Mouse (Mus musculus) intestine, postnatal 0 days (tissue): Measurements from ENCODE around the gene Fkbp5. TPM values are rescaled to one million over a fixed set of nuclear protein-coding genes. Genes with fewer than 3 reads are reported as not detected.

ENCODE experiments used
- ATAC-seq: fragments of 200-750 bp; cut with Nextera tagmentation; 2 replicates; pipeline ENCODE4 v1.8.0; 2017; ENCODE audit warnings: mild to moderate bottlenecking, moderate TSS enrichment, moderate library complexity
- H3K27ac ChIP-seq: fragments of 300-500 bp; sonication (generic); 2 replicates; pipeline ENCODE4 v1.5.1; 2014; ENCODE audit warnings: mild to moderate bottlenecking, low read depth, low read length, moderate library complexity
- H3K27me3 ChIP-seq: fragments of 300-500 bp; sonication (generic); replicated peaks from 2 replicates; pipeline ENCODE4 v1.6.1; 2014; ENCODE audit warnings: low read length, mixed read lengths; ENCODE audit not compliant: control insufficient read depth, insufficient read depth
- H3K36me3 ChIP-seq: fragments of 300-500 bp; sonication (generic); 2 replicates; pipeline ENCODE4 v1.6.1; 2014; ENCODE audit warnings: mild to moderate bottlenecking, moderate library complexity; ENCODE audit not compliant: control insufficient read depth, insufficient read depth
- H3K4me1 ChIP-seq: fragments of 300-500 bp; sonication (generic); replicated peaks from 2 replicates; pipeline ENCODE4 v1.6.1; 2014; ENCODE audit warnings: antibody characterized with exemption, low read length, mixed read lengths; ENCODE audit not compliant: control insufficient read depth, insufficient read depth
- H3K4me2 ChIP-seq: fragments of 300-500 bp; sonication (generic); replicated peaks from 2 replicates; pipeline ENCODE4 v1.6.1; 2014; ENCODE audit warnings: low read depth, mild to moderate bottlenecking, moderate library complexity
- H3K4me3 ChIP-seq: fragments of 300-500 bp; sonication (generic); 2 replicates; pipeline ENCODE4 v1.5.1; 2014; ENCODE audit warnings: low read depth, low read length
- H3K9ac ChIP-seq: fragments of 300-500 bp; sonication (generic); 2 replicates; pipeline ENCODE4 v1.6.1; 2014; ENCODE audit warnings: mild to moderate bottlenecking, low read depth, low read length
- H3K9me3 ChIP-seq: fragments of 300-500 bp; sonication (generic); 2 replicates; pipeline ENCODE4 v1.6.1; 2016; ENCODE audit warnings: mixed run types; ENCODE audit not compliant: control insufficient read depth
- CTCF ChIP-seq: sonication (generic); IDR thresholded peaks from 2 replicates; pipeline ENCODE4 v1.5.1; 2016; ENCODE audit warnings: low read depth, mild to moderate bottlenecking, control low read depth, antibody characterized with exemption, moderate library complexity
- WGBS: fragments of 180-500 bp; shearing (Covaris S2); extraction: QIAGEN DNeasy Blood & Tissue Kit; methylation state at CpG from one replicate; pipeline ENCODE4 v1.1.7; 2014; 5-methylcytosine and 5-hydroxymethylcytosine counted together
- polyA plus RNA-seq: library from polyadenylated mRNA; unstranded; fragments of >200 nt; fragmentation: Nextera tagmentation; extraction: Ambion mirVana; gene quantifications from 2 replicates; pipeline ENCODE4 v1.2.1, GENCODE M21; 2015

Gene Fkbp5
- polyA plus RNA-seq, 1 experiment from 2014 or later: 10.1 TPM

DNA sequence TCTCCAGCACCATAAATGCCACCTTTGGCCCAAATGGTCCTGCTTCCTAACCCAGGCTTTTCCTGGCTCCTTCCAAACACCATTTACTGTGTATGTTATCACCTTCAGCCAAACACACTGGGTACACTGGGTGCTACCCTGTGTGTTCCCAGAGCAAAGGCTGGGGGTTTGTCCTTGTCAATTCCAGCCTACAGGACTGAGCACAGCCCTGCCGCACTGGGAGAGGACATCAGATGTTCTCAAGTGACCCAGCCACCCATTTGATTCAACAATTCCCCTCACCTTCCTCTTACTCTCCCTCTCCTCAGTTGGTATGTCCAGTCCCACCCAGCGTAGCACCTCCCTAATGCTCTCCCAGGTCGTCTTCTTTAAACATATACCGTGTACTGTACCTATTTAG is 3.2 kb upstream of the Fkbp5 start:
- 55% methylated on average over 4 of the region's 4 CpGs for whole genome bisulfite sequencing
- Histone ChIP-seq H3K9me3 (no peaks in the 10 kb centered on the region), H3K4me1 (peaks cover 12% of the 10 kb centered on the region; the same call in 1 of the 2 replicates), H3K4me2 (peak overlapping the region; percentile 21), H3K9ac (no peak overlapping the region), H3K36me3 (no peaks in the 10 kb centered on the region), H3K27ac (peak overlapping the region; percentile 86), H3K4me3 (no peak overlapping the region), H3K27me3 (no peaks in the 10 kb centered on the region)
- no peak for ATAC-seq
- no peak for TF ChIP-seq CTCF

DNA sequence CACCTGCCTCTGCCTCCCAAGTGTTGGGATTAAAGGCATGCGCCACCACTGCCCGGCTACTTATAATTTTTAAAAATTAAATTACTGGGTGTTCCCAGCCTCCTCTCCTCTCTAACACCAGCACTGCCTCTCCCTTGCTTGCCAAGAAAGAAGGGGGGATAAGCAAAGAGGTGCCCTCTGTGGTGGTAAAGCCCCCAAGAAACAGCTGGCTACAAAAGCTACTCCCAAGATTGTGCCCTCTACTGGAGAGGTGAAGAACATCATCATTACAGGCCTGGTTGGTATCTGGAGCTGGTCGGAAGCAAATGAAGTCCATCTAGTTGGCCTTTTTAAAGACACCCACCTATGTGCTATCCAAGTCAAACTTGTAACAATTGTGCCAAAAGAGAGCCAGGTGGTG is 2.5 kb upstream of the Fkbp5 start:
- H3K4me3 ChIP-seq: no peak overlapping the region
- no peaks in the 10 kb centered on the region for H3K9me3 ChIP-seq
- H3K36me3 ChIP-seq: no peaks in the 10 kb centered on the region
- H3K4me1 ChIP-seq: peaks cover 12% of the 10 kb centered on the region; the same call in 1 of the 2 replicates
- 0 out of 2 replicates have a peak overlapping the region, but pooled peaks have one; percentile 86 for H3K27ac ChIP-seq
- no peaks in the 10 kb centered on the region for H3K27me3 ChIP-seq
- no peak overlapping the region for H3K9ac ChIP-seq
- peak; percentile 74 for TF ChIP-seq CTCF
- H3K4me2 ChIP-seq: no peak overlapping the region
- ATAC-seq: no peak
- 90% methylated on average over 3 of the region's 3 CpGs for WGBS

DNA sequence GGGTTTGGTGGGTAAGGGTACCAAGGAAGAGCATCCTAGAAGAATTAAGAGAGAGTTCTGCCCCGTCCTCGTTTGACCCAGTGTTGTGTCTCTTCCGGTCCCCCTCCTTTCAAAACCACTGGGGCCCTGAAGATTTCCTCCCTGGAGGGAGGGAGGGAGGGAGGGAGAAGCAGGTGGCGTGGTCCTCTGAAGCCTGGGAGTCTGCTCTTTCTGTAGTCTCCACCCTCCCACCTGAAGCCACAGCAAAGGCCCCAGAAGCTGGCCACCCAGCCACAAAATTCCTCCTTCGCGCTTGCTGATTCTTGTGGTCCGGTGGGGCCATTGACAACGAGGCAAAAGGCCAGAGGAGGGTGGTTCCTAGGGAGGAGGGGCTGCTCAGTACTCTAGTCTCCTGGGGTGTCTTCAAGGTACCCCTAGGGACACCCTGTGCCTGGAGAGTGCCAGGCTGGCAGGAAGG is 1.3 kb upstream of the Fkbp5 start:
- Histone ChIP-seq H3K4me1 (peaks cover 12% of the 10 kb centered on the region; the same call in 1 of the 2 replicates), H3K9me3 (no peaks in the 10 kb centered on the region), H3K4me2 (peak overlapping the region; percentile 68), H3K9ac (peak overlapping the region; percentile 67; the same call in 1 of the 2 replicates), H3K36me3 (no peaks in the 10 kb centered on the region), H3K27ac (peak overlapping the region; percentile 92), H3K4me3 (peak overlapping the region; percentile 36), H3K27me3 (no peaks in the 10 kb centered on the region)
- ATAC-seq: no peak
- no peak for TF ChIP-seq CTCF
- WGBS: 28% methylated on average over 8 of the region's 8 CpGs

DNA sequence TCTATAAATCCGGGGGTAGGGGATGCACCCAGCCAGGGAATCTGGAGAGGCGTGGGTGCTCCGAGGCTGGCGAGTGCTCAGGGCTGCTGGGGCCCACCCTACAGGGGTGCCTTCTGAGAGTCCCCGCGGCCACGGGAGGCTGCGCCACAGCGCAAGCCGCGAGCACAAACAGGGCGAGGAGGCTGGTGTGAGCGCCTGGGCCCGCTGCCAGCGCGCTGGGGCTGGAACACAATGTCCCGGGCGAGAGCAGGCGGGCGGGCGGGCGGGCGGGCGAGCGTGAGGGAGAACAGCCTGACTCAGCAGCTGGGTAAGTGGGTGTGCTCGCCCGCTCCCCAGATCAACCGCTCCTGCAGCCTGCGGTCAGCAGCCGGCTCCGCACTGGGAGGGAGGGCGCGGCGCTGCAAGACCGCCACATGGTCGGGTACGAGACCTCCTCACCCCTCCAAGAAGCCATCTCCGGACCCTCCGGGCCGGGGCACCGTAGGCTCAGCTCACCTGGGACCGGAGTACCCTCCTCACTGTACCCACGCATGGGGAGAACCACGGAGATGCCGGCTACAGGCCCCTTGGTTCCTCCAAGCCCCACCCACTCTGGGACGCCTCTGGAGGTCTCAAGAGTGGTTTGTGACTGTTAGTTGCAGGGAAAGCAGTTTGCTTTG is 758 bp upstream of the Fkbp5 start:
- Histone ChIP-seq H3K9ac (peak overlapping the region; percentile 67), H3K4me1 (peaks cover 12% of the 10 kb centered on the region; the same call in 1 of the 2 replicates), H3K4me3 (peak overlapping the region; percentile 36), H3K4me2 (peak overlapping the region; percentile 68), H3K9me3 (no peaks in the 10 kb centered on the region), H3K27me3 (no peaks in the 10 kb centered on the region), H3K36me3 (no peaks in the 10 kb centered on the region), H3K27ac (peak overlapping the region; percentile 92)
- under 1% methylated on average over 40 of the region's 46 CpGs for WGBS
- TF ChIP-seq CTCF: no peak
- peak; percentile 63 for ATAC-seq

DNA sequence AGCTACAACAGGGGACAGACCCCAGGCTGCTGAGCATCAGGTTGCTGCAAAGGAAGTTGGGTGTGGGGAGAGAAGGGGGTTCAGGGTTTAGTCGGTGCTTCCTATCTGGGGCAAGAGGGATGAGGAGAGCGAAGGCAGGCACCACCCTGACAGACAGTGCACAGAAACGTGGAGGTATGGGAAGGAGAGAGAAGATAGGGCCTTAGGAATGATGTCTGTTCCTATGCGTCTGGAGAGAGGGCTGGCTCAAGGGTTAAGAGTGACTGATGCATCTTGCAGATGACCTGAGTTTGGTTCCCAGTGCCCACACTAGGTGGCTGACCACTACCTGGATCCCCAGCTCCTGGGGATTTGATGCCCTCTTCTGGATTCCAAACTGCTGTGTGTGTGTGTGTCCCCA is 446 bp downstream of the Fkbp5 start:
- 66% methylated on average over 4 of the region's 4 CpGs for WGBS
- Histone ChIP-seq H3K36me3 (no peaks in the 10 kb centered on the region), H3K4me1 (peaks cover 22% of the 10 kb centered on the region; the same call in 1 of the 2 replicates), H3K27ac (0 out of 2 replicates have a peak overlapping the region, but pooled peaks have one; percentile 3), H3K27me3 (no peaks in the 10 kb centered on the region), H3K9ac (no peak overlapping the region; the same call in 1 of the 2 replicates), H3K4me2 (peak overlapping the region; percentile 68), H3K4me3 (no peak overlapping the region), H3K9me3 (no peaks in the 10 kb centered on the region)
- TF ChIP-seq CTCF: 0 out of 2 replicates have a peak, but pooled peaks have one; percentile 27
- no peak for ATAC-seq

DNA sequence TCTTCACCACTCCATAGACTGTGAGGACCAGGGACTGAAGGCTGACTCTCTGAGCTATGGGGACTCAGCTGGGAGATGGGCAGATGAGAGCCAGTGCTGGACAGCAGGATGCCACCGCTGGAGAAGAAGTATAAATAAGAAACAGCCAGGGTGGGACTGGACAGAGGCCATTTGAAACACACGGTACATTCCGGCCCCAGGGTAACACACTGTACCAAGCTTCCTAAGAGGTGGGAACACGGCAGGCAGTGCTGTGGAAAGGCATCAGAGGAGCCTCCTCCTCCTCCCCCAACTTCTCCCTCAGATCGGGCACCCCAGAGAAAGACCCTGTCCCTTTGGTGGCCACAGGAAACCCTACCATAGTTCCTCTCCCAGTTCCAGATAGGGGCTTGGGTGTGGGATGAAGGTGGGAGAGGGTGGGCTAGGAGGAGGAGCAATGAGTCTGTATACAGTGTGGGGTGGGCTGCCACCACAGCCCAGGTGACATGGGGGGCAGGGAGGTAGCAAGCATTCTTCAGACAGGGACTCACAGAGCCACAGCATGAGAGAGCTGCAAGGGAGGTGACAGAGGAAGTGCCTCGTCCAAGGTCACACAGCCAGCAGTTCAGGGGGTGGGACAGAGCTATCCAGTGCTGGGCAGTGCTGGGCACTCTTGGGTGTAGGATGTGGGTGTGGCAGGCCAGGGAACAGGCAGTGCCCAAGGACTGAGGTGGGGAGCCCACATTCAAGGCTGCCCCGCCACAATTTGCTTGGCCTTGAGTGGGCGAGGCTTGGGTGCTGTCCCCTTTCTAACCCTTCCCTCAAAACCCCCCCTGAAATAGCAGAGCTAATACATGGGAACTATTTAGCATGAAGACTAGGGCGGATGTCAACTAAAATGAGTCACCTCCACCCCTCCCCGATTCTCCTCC is 1.6 kb downstream of the Fkbp5 start:
- no peak overlapping the region for H3K4me3 ChIP-seq
- H3K4me2 ChIP-seq: no peak overlapping the region; the same call in 1 of the 2 replicates
- 0 out of 2 replicates have a peak overlapping the region, but pooled peaks have one; percentile 3 for H3K9ac ChIP-seq
- TF ChIP-seq CTCF: no peak
- 51% methylated on average over 10 of the region's 10 CpGs for WGBS
- H3K27ac ChIP-seq: no peak overlapping the region; the same call in 1 of the 2 replicates
- no peaks in the 10 kb centered on the region for H3K9me3 ChIP-seq
- H3K36me3 ChIP-seq: no peaks in the 10 kb centered on the region
- peak; percentile 40 for ATAC-seq
- H3K27me3 ChIP-seq: no peaks in the 10 kb centered on the region
- H3K4me1 ChIP-seq: peaks cover 23% of the 10 kb centered on the region; the same call in 1 of the 2 replicates
